Mouse (Mus musculus) forebrain, embryonic 16.5 days (tissue): ENCODE data around the gene Rundc1. TPM values are rescaled to one million over a fixed set of nuclear protein-coding genes. Genes with fewer than 3 reads are reported as not detected.
A peak's percentile ranks its signal among the peaks of the same experiment; 100 is the strongest.
"Not testable (repeated sequence)": the region's sequence is repeated elsewhere in the genome, so short reads cannot be mapped to it uniquely, and the experiment has no call there.

ENCODE experiments used
- ATAC-seq: fragments of 200-750 bp; cut with Nextera tagmentation; 2 replicates; pipeline ENCODE4 v1.8.0; 2017; ENCODE audit warnings: mild to moderate bottlenecking, moderate library complexity
- H3K27ac ChIP-seq: fragments of 300-500 bp; sonication (generic); 2 replicates; pipeline ENCODE4 v1.5.1; 2014; ENCODE audit warnings: low read length, control low read depth
- H3K27me3 ChIP-seq: fragments of 300-500 bp; sonication (generic); replicated peaks from 2 replicates; pipeline ENCODE4 v1.6.1; 2014; ENCODE audit warnings: low read length; ENCODE audit not compliant: control insufficient read depth, insufficient read depth
- H3K36me3 ChIP-seq: fragments of 300-500 bp; sonication (generic); 2 replicates; pipeline ENCODE4 v1.6.1; 2014; ENCODE audit not compliant: control insufficient read depth, insufficient read depth
- H3K4me1 ChIP-seq: fragments of 300-500 bp; sonication (generic); replicated peaks from 2 replicates; pipeline ENCODE4 v1.6.1; 2014; ENCODE audit warnings: low read length; ENCODE audit not compliant: control insufficient read depth, insufficient read depth
- H3K4me2 ChIP-seq: fragments of 300-500 bp; sonication (generic); 2 replicates; pipeline ENCODE4 v1.6.1; 2014; ENCODE audit warnings: mild to moderate bottlenecking, low read length, control low read depth
- H3K4me3 ChIP-seq: fragments of 300-500 bp; sonication (generic); replicated peaks from 2 replicates; pipeline ENCODE4 v1.5.1; 2014; ENCODE audit warnings: mild to moderate bottlenecking, low read length, control low read depth
- H3K9ac ChIP-seq: fragments of 300-500 bp; sonication (generic); replicated peaks from 2 replicates; pipeline ENCODE4 v1.6.1; 2014; ENCODE audit warnings: low read depth, low read length, control low read depth
- H3K9me3 ChIP-seq: fragments of 300-500 bp; sonication (generic); 2 replicates; pipeline ENCODE4 v1.6.1; 2016; ENCODE audit warnings: low read length; ENCODE audit not compliant: control insufficient read depth
- WGBS: fragments of 180-500 bp; shearing (Covaris S2); extraction: QIAGEN DNeasy Blood & Tissue Kit; methylation state at CpG from one replicate; pipeline ENCODE4 v1.1.7; 2014; 5-methylcytosine and 5-hydroxymethylcytosine counted together
- polyA plus RNA-seq: library from polyadenylated mRNA; unstranded; fragments of >200 nt; fragmentation: Nextera tagmentation; extraction: Ambion mirVana; gene quantifications from 2 replicates; pipeline ENCODE4 v1.2.1, GENCODE M21; 2015

Rundc1 gene
- polyA plus RNA-seq = 32.5 TPM in 2 replicates

DNA sequence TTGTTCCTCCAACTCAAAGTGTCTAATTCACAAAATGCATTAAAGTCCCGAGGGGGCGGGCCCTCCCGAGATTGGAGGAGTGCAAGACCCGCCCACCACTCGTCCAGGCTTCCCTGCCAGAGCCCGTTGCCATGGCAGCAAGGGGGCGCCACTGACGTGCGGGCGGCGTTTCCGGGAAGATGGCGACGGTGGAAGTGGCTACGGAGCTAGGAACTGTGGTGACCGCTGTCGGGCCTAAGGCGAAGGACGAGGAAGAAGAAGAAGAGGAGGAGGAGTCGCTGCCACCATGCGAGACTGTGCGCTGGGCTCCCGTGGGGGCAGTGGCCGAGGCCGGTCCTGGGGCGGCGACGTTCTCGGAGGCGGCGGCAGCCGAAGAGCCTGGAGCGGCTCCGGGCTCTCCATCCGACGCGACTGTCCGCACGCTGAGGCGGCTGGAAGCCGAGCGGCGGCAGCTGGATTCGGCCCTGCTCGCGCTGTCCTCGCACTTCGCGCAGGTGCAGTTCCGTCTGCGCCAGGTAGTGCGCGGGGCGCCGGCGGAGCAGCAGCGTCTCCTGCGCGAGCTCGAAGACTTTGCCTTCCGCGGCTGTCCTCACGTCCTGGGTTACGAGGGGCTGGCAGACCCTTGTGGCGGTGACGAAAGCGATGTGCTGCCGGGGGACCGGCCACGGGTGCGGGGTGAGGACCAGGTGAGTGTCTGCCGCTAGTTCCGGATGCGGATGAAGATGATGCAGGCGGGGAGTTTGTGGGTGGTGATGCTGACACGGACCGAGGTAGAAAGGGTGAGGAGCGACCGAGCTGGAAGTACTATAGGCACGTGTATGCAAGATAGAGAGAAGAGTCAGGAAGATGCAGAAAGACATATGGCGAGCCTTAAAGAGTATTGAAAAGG lies at the start of gene Rundc1, which contains the start of gene Ptges3l:
Gene Rundc1, plus strand, starts transcription at position 161 of the 889 bp plus-strand sequence.
Gene Ptges3l, minus strand, starts transcription at position 409 of the 889 bp plus-strand sequence.
- Histone ChIP-seq H3K27ac (peak within 1 kb of the TSS; percentile 87), H3K9ac (peak within 1 kb of the TSS; percentile 82), H3K9me3 (no peaks in the 10 kb centered on the region), H3K4me1 (peaks cover 25% of the 10 kb centered on the region), H3K4me2 (peak within 1 kb of the TSS; percentile 92), H3K27me3 (no peaks in the 10 kb centered on the region), H3K36me3 (peaks cover 3% of the 10 kb centered on the region; the same call in 1 of the 2 replicates), H3K4me3 (peak within 1 kb of the TSS; percentile 97)
- under 1% methylated on average over 81 of the region's 81 CpGs for WGBS
- peak; percentile 97 for ATAC-seq

DNA sequence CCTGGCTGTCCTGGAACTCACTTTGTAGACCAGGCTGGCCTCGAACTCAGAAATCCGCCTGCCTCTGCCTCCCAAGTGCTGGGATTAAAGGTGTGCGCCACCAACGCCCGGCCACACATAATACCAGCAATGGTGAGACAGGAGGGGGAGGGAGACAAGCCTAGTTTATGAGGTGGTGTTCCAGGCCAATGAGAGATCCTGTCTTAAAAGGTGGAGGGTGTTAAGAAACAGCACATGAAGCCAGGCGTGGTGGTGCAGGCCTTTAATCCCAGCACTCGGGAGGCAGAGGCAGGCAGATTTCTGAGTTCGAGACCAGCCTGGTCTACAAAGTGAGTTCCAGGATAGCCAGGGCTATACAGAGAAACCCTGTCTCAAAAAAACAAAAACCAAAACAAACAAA lies 46.7 kb upstream of the Rundc1 start:
- not testable (repeated sequence) for H3K36me3 ChIP-seq, H3K27ac ChIP-seq, ATAC-seq, H3K4me1 ChIP-seq, H3K9ac ChIP-seq, H3K4me3 ChIP-seq, H3K27me3 ChIP-seq, H3K4me2 ChIP-seq, H3K9me3 ChIP-seq
- WGBS = 89% methylated on average over 8 of the region's 8 CpGs

GRCm38 (mm10) chr11:101378926-101379325 lies 46.0 kb upstream of the Rundc1 start:
- Histone ChIP-seq H3K4me1 (no peaks in the 10 kb centered on the region), H3K9ac (no peak overlapping the region), H3K36me3 (no peaks in the 10 kb centered on the region), H3K9me3 (no peaks in the 10 kb centered on the region), H3K27ac (no peak overlapping the region), H3K4me3 (no peak overlapping the region), H3K4me2 (no peak overlapping the region), H3K27me3 (no peaks in the 10 kb centered on the region)
- WGBS = 77% methylated on average over 6 of the region's 6 CpGs
- no peak for ATAC-seq

DNA sequence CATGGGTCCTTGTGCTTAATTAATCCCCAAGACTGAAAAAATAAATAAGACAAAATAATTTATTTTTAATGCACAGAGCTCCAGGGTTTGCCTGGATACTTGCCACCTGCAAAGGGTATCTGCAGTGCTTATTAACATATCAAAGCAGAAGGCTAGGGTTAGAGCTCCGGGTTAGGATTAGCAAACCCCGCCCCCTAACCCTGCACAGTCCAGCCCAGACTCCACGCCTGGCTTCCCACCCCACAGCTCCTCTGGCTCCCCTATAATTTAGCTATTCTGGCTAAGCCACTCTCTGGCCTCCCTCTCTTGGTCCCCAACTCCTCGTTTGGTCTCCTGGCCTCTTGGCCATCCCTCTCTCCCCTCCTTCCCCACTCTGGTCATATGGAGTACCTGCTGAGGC lies 43.1 kb upstream of the Rundc1 start:
- Histone ChIP-seq H3K4me1 (no peaks in the 10 kb centered on the region), H3K27ac (no peak overlapping the region), H3K4me2 (no peak overlapping the region), H3K36me3 (no peaks in the 10 kb centered on the region), H3K9ac (no peak overlapping the region), H3K27me3 (no peaks in the 10 kb centered on the region), H3K9me3 (no peaks in the 10 kb centered on the region), H3K4me3 (no peak overlapping the region)
- 6% methylated on average over 4 of the region's 4 CpGs for WGBS
- ATAC-seq = no peak

GRCm38 (mm10) chr11:101395110-101395509 lies 29.8 kb upstream of the Rundc1 start:
- Histone ChIP-seq H3K4me1 (no peaks in the 10 kb centered on the region), H3K9ac (no peak overlapping the region), H3K27me3 (no peaks in the 10 kb centered on the region), H3K9me3 (no peaks in the 10 kb centered on the region), H3K4me2 (no peak overlapping the region), H3K36me3 (no peaks in the 10 kb centered on the region), H3K4me3 (no peak overlapping the region), H3K27ac (no peak overlapping the region)
- ATAC-seq = peak; percentile 73
- 3% methylated on average over 8 of the region's 8 CpGs for WGBS

- Histone ChIP-seq H3K36me3 (peaks cover 5% of the 10 kb centered on the region), H3K27me3 (no peaks in the 10 kb centered on the region), H3K9ac (no peak overlapping the region), H3K4me2 (no peak overlapping the region), H3K27ac (no peak overlapping the region), H3K4me1 (peaks cover 7% of the 10 kb centered on the region), H3K9me3 (no peaks in the 10 kb centered on the region), H3K4me3 (no peak overlapping the region)
- ATAC-seq = no peak
- 93% methylated on average over 2 of the region's 2 CpGs for WGBS
Measured at GRCm38 (mm10) chr11:101415306-101415705, 9.6 kb upstream of the Rundc1 start.

- Histone ChIP-seq H3K36me3 (0 out of 2 replicates have a peak, but pooled peaks cover 2% of the 10 kb centered on the region), H3K4me1 (peaks cover 7% of the 10 kb centered on the region), H3K4me3 (peak overlapping the region; percentile 67), H3K27me3 (no peaks in the 10 kb centered on the region), H3K9ac (peak overlapping the region; percentile 91), H3K9me3 (no peaks in the 10 kb centered on the region), H3K27ac (peak overlapping the region; percentile 80), H3K4me2 (peak overlapping the region; percentile 74)
- 1% methylated on average over 11 of the region's 11 CpGs for WGBS
- ATAC-seq = peak; percentile 48; the same call in 1 of the 2 replicates
Measured at GRCm38 (mm10) chr11:101416433-101417100, 8.3 kb upstream of the Rundc1 start.

- Histone ChIP-seq H3K4me1 (peaks cover 7% of the 10 kb centered on the region), H3K9me3 (no peaks in the 10 kb centered on the region), H3K36me3 (0 out of 2 replicates have a peak, but pooled peaks cover 2% of the 10 kb centered on the region), H3K4me2 (peak within 1 kb of the TSS; percentile 74), H3K27me3 (no peaks in the 10 kb centered on the region), H3K4me3 (peak within 1 kb of the TSS; percentile 67), H3K27ac (peak within 1 kb of the TSS; percentile 80), H3K9ac (peak within 1 kb of the TSS; percentile 91)
- peak; percentile 93 for ATAC-seq
- under 1% methylated on average over 45 of the region's 45 CpGs for WGBS
Measured at GRCm38 (mm10) chr11:101417101-101417855, 7.6 kb upstream of the Rundc1 start, which contains the start of gene Aarsd1. Aarsd1 (minus strand) TSS chr11:101417615.
